Mouse (Mus musculus) urinary bladder, adult 2 months (tissue): Measurements from ENCODE around the gene Gm5926. TPM values are rescaled to one million over a fixed set of nuclear protein-coding genes. Genes with fewer than 3 reads are reported as not detected.
"Not testable (repeated sequence)": the region's sequence is repeated elsewhere in the genome, so short reads cannot be mapped to it uniquely, and the experiment has no call there.

Experiments
- DNase-seq: peaks from one replicate; pipeline ENCODE4 v3.0.0; 2022; ENCODE audit warnings: low spot score
- polyA plus RNA-seq: library from polyadenylated mRNA; depleted of rRNA; stranded (reverse); fragments of >200 nt; gene quantifications from 2 replicates; pipeline ENCODE4 v1.2.3, GENCODE M21; 2012; rRNA removed

The Gm5926 gene
- polyA plus RNA-seq: not detected in 2 replicates

GRCm38 (mm10) chrX:32650416-32650815 is at the start of gene Gm5926:
Gene Gm5926, plus strand, starts transcription at chrX:32650716.
- DNase-seq: not testable (repeated sequence)

GRCm38 (mm10) chrX:32601008-32601407 is 49.5 kb upstream of the Gm5926 start:
- peak; percentile 25 for DNase-seq

- DNase-seq: peak; percentile 26
Measured at GRCm38 (mm10) chrX:32601425-32601824, 49.1 kb upstream of the Gm5926 start.

Other genes with a start within 250 kb of the Gm5926 start
- gene Btbd35f1, start 90.7 kb upstream of the Gm5926 start, polyA plus RNA-seq: not detected in 2 replicates
- not detected in 2 replicates for gene Btbd35f21, start 75.4 kb downstream of the Gm5926 start, polyA plus RNA-seq
- not detected in 2 replicates for gene Btbd35f30, start 243.9 kb downstream of the Gm5926 start, polyA plus RNA-seq